Mouse (Mus musculus): ENCODE results near the gene Asb11. TPM values are rescaled to one million over a fixed set of nuclear protein-coding genes. Genes with fewer than 3 reads are reported as not detected.
A peak's percentile ranks its signal among the peaks of the same experiment; 100 is the strongest.

Gene Asb11
- polyA plus RNA-seq, 1 experiment from 2014 or later, result 79.9 TPM

DNA sequence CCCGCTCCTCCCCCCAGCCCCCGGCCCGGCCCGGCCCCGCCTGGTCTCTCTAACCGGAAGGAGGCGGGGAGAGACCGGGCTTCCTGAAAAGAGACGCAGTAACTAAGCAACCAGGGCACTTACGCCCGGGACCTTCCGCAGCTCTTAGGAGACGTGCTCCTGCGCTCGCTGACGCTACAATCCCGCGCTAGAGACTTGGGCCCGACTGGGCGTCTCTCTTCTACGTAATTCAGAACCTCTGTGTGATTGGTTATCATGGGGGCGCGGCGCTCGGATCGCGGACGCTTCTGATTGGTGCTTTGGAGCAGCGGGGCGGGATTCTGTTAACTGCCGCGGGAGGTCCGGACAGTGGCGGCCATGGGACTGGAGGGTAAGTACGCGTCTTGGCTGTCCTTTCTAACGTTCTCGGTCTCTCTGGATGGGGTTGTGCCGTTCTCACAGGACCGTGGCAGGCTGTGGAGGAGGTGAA, 17.3 kb upstream of the Asb11 start, which contains the start of gene Piga:
Piga (plus strand) TSS at position 317 of the 469 bp plus-strand sequence.
- no peaks in the 10 kb centered on the region for H3K27me3 ChIP-seq (ENCODE audit: control insufficient read depth, insufficient read depth, low read length)
- 12% methylated on average over 34 of the region's 40 CpGs for WGBS
- no peaks in the 10 kb centered on the region for H3K9me3 ChIP-seq (replicated peaks; ENCODE audit: control insufficient read depth, low read length)
- H3K4me2 ChIP-seq (ENCODE audit: low read depth, low read length), result peak within 1 kb of the TSS; percentile 61
- H3K4me3 ChIP-seq (ENCODE audit: low read length), result peak within 1 kb of the TSS; percentile 73
- ATAC-seq (replicated peaks; ENCODE audit: extremely low read depth, insufficient read depth, low FRiP score), result peak; percentile 98
- peak within 1 kb of the TSS; percentile 83 for H3K9ac ChIP-seq (ENCODE audit: low read length)
- peaks cover 4% of the 10 kb centered on the region; the same call in 1 of the 2 replicates for H3K36me3 ChIP-seq (ENCODE audit: control insufficient read depth, insufficient read depth)
- H3K4me1 ChIP-seq (ENCODE audit: control insufficient read depth, insufficient read depth, low read length), result peaks cover 7% of the 10 kb centered on the region
- peak within 1 kb of the TSS; percentile 82 for H3K27ac ChIP-seq (ENCODE audit: low read length)

DNA sequence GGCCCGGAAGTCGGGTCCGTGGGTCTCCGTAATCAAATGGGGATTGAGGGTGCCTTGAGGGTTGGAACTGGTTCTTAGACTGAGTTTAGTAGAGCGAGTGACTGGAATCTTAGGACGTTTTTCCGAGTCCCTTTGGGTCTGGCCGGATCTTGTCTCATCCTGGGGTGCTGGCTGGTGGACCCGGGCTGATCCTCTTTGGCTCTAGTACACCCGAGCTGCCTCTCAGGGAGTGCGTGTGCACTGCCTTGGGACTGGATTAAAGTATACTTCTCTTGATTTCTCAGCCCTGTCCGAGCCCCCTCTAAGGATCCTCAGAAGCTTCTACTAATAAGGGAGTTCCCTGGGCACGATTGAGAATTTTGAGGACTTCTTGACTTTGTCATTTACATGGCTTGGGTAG, 16.8 kb upstream of the Asb11 start:
- H3K4me3 ChIP-seq (ENCODE audit: low read length), result peak overlapping the region; percentile 73
- peak overlapping the region; percentile 83 for H3K9ac ChIP-seq (ENCODE audit: low read length)
- no peaks in the 10 kb centered on the region for H3K27me3 ChIP-seq (ENCODE audit: control insufficient read depth, insufficient read depth, low read length)
- H3K4me2 ChIP-seq (ENCODE audit: low read depth, low read length), result peak overlapping the region; percentile 61
- H3K27ac ChIP-seq (ENCODE audit: low read length), result peak overlapping the region; percentile 82
- ATAC-seq (replicated peaks; ENCODE audit: extremely low read depth, insufficient read depth, low FRiP score), result peak; percentile 10
- H3K36me3 ChIP-seq (ENCODE audit: control insufficient read depth, insufficient read depth), result peaks cover 4% of the 10 kb centered on the region; the same call in 1 of the 2 replicates
- H3K9me3 ChIP-seq (replicated peaks; ENCODE audit: control insufficient read depth, low read length), result no peaks in the 10 kb centered on the region
- WGBS, result 20% methylated on average over 13 of the region's 13 CpGs
- peaks cover 7% of the 10 kb centered on the region for H3K4me1 ChIP-seq (ENCODE audit: control insufficient read depth, insufficient read depth, low read length)

DNA sequence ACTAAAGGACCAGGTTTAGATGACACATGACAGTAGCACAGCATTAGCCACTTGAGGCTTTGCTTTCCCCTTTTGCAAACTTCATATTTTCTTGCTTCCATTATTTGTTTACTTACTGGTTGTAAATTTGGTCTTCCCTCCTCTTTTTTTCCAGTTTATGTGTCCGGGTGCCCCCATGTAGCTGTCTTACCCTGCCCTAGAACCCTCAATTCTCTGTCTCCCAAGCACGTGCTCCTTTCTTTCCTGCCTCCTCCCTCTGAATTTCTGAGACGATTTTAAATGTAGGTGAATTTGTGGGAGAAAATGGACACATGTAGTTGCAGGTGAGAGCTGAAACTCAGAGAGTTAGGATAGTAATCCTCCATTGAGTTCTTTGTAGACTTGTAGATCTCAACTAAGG, 16.3 kb upstream of the Asb11 start:
- Histone ChIP-seq H3K4me2 (ENCODE audit: low read depth, low read length) (peak overlapping the region; percentile 61), H3K36me3 (ENCODE audit: control insufficient read depth, insufficient read depth) (peaks cover 4% of the 10 kb centered on the region; the same call in 1 of the 2 replicates), H3K4me3 (ENCODE audit: low read length) (peak overlapping the region; percentile 73), H3K27ac (ENCODE audit: low read length) (no peak overlapping the region), H3K27me3 (ENCODE audit: control insufficient read depth, insufficient read depth, low read length) (no peaks in the 10 kb centered on the region), H3K9ac (ENCODE audit: low read length) (peak overlapping the region; percentile 83; the same call in 1 of the 2 replicates), H3K4me1 (ENCODE audit: control insufficient read depth, insufficient read depth, low read length) (peaks cover 7% of the 10 kb centered on the region), H3K9me3 (replicated peaks; ENCODE audit: control insufficient read depth, low read length) (no peaks in the 10 kb centered on the region)
- WGBS, result 23% methylated on average over 3 of the region's 3 CpGs
- ATAC-seq (replicated peaks; ENCODE audit: extremely low read depth, insufficient read depth, low FRiP score), result no peak

DNA sequence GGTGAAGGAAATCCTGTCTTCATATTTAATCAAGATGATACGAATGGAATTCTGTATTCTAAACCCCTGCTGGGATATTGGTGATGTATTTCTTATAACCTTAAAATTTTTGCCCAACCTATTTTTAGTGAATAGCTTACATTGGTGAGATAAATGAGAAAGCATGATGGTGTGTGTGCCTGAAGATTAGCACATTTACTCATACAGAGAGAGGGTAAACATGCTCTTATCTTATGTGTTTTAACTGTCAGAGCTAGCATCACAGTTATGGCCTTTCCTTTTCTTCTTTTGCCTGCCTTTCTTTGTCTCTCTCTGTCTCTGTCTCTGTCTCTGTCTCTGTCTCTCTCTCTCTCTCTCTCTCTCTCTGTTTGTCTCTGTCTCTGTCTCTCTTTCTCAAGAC, 12.0 kb upstream of the Asb11 start:
- no peaks in the 10 kb centered on the region for H3K9me3 ChIP-seq (replicated peaks; ENCODE audit: control insufficient read depth, low read length)
- peaks cover 7% of the 10 kb centered on the region for H3K4me1 ChIP-seq (ENCODE audit: control insufficient read depth, insufficient read depth, low read length)
- H3K27ac ChIP-seq (ENCODE audit: low read length), result no peak overlapping the region
- WGBS, result 70% methylated on average over 1 of the region's 1 CpGs
- H3K4me3 ChIP-seq (ENCODE audit: low read length), result no peak overlapping the region
- peaks cover 7% of the 10 kb centered on the region; the same call in 1 of the 2 replicates for H3K36me3 ChIP-seq (ENCODE audit: control insufficient read depth, insufficient read depth)
- H3K4me2 ChIP-seq (ENCODE audit: low read depth, low read length), result no peak overlapping the region
- no peak overlapping the region for H3K9ac ChIP-seq (ENCODE audit: low read length)
- no peak for ATAC-seq (replicated peaks; ENCODE audit: extremely low read depth, insufficient read depth, low FRiP score)
- H3K27me3 ChIP-seq (ENCODE audit: control insufficient read depth, insufficient read depth, low read length), result no peaks in the 10 kb centered on the region

DNA sequence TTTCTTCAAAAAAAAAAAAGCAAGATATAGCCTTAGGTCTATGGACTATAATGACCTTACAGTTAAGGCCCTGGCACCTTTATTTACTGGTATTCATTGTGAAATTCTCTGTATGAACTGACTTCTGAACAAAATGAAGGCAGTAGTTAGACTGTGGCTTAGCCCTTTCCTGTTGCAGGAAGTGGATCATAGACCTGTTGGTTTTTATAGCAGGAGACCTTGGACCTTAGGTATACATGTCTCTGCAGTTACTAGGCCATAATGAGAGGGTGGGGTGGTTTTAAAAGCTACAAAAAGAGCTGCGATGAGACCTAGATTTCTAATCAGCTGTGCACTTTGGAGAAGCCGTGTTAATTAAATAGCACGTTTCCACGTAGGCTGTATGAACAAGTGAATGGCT, 9.5 kb upstream of the Asb11 start:
- no peak for ATAC-seq (replicated peaks; ENCODE audit: extremely low read depth, insufficient read depth, low FRiP score)
- no peaks in the 10 kb centered on the region for H3K27me3 ChIP-seq (ENCODE audit: control insufficient read depth, insufficient read depth, low read length)
- H3K9me3 ChIP-seq (replicated peaks; ENCODE audit: control insufficient read depth, low read length), result no peaks in the 10 kb centered on the region
- 89% methylated on average over 4 of the region's 4 CpGs for WGBS
- peaks cover 12% of the 10 kb centered on the region; the same call in 1 of the 2 replicates for H3K36me3 ChIP-seq (ENCODE audit: control insufficient read depth, insufficient read depth)
- H3K27ac ChIP-seq (ENCODE audit: low read length), result no peak overlapping the region
- H3K9ac ChIP-seq (ENCODE audit: low read length), result no peak overlapping the region
- H3K4me2 ChIP-seq (ENCODE audit: low read depth, low read length), result no peak overlapping the region
- no peaks in the 10 kb centered on the region for H3K4me1 ChIP-seq (ENCODE audit: control insufficient read depth, insufficient read depth, low read length)
- no peak overlapping the region for H3K4me3 ChIP-seq (ENCODE audit: low read length)

DNA sequence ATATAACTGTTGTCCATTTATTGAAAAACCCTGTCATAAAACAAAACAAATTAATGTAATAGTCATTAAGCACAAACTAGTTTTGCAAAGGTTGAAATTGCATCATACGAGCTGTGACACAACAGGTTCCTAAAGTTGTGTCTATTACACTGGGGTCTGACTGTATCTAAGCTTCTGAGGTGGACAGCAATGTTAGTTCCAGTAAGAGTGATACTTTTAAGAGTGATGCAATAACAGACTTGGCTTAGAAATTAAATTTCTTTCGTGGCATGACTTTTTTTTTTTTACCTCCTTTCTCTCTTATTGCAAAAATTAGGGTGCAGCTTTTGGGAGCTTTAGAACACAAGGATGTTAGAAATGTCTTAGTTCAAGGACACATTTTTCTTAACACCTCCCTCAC, 8.6 kb upstream of the Asb11 start:
- Histone ChIP-seq H3K27me3 (ENCODE audit: control insufficient read depth, insufficient read depth, low read length) (no peaks in the 10 kb centered on the region), H3K27ac (ENCODE audit: low read length) (no peak overlapping the region), H3K36me3 (ENCODE audit: control insufficient read depth, insufficient read depth) (peaks cover 10% of the 10 kb centered on the region; the same call in 1 of the 2 replicates), H3K4me3 (ENCODE audit: low read length) (no peak overlapping the region), H3K9me3 (replicated peaks; ENCODE audit: control insufficient read depth, low read length) (no peaks in the 10 kb centered on the region), H3K4me1 (ENCODE audit: control insufficient read depth, insufficient read depth, low read length) (no peaks in the 10 kb centered on the region), H3K4me2 (ENCODE audit: low read depth, low read length) (no peak overlapping the region), H3K9ac (ENCODE audit: low read length) (no peak overlapping the region)
- 79% methylated on average over 2 of the region's 2 CpGs for WGBS
- ATAC-seq (replicated peaks; ENCODE audit: extremely low read depth, insufficient read depth, low FRiP score), result no peak

DNA sequence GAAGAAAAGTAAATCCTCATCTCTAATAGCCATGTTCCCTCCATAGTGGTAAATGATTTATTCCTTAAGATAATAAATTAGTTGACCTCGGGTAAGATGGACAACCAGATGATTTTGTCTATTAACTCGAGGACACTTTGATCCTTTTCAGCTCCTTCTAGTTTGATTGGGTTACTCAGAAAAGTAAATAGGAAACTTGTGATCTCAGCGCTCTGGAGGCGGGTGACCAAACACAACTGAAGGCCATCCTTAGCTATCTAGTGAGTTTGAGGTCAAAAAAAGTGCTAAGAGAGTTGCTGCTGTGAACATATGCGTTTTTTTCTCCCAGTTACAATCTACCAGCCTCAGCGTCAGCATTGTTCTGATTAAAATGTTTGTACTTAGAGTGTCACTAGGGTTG, 6.2 kb upstream of the Asb11 start:
- Histone ChIP-seq H3K9ac (ENCODE audit: low read length) (no peak overlapping the region), H3K9me3 (replicated peaks; ENCODE audit: control insufficient read depth, low read length) (no peaks in the 10 kb centered on the region), H3K4me1 (ENCODE audit: control insufficient read depth, insufficient read depth, low read length) (no peaks in the 10 kb centered on the region), H3K4me3 (ENCODE audit: low read length) (no peak overlapping the region), H3K36me3 (ENCODE audit: control insufficient read depth, insufficient read depth) (peaks cover 12% of the 10 kb centered on the region; the same call in 1 of the 2 replicates), H3K4me2 (ENCODE audit: low read depth, low read length) (no peak overlapping the region), H3K27ac (ENCODE audit: low read length) (no peak overlapping the region), H3K27me3 (ENCODE audit: control insufficient read depth, insufficient read depth, low read length) (no peaks in the 10 kb centered on the region)
- ATAC-seq (replicated peaks; ENCODE audit: extremely low read depth, insufficient read depth, low FRiP score), result no peak
- WGBS, result 79% methylated on average over 6 of the region's 6 CpGs

DNA sequence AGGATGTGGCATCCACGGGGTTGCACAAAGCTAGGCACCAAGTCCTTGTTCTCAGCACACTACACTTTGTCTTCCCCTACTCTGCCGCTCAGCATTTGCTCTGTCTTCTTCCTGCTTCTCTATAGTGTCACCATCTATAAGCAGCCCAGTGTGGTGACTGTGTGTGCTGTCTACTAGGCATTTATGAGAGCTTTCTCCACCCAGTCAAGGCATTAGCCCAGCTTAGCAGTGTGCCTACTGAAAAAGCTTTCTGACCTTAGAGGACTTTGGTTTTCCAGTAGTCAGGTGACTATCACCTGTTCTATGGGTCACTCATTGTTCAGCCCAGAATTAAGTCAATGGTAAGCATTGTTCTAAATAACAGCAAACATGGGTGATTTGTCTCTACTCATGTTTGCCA, 5.7 kb upstream of the Asb11 start:
- 76% methylated on average over 2 of the region's 2 CpGs for WGBS
- Histone ChIP-seq H3K27ac (ENCODE audit: low read length) (no peak overlapping the region), H3K4me1 (ENCODE audit: control insufficient read depth, insufficient read depth, low read length) (no peaks in the 10 kb centered on the region), H3K27me3 (ENCODE audit: control insufficient read depth, insufficient read depth, low read length) (no peaks in the 10 kb centered on the region), H3K9ac (ENCODE audit: low read length) (no peak overlapping the region), H3K4me2 (ENCODE audit: low read depth, low read length) (no peak overlapping the region), H3K4me3 (ENCODE audit: low read length) (no peak overlapping the region), H3K9me3 (replicated peaks; ENCODE audit: control insufficient read depth, low read length) (no peaks in the 10 kb centered on the region), H3K36me3 (ENCODE audit: control insufficient read depth, insufficient read depth) (peaks cover 12% of the 10 kb centered on the region; the same call in 1 of the 2 replicates)
- no peak for ATAC-seq (replicated peaks; ENCODE audit: extremely low read depth, insufficient read depth, low FRiP score)

DNA sequence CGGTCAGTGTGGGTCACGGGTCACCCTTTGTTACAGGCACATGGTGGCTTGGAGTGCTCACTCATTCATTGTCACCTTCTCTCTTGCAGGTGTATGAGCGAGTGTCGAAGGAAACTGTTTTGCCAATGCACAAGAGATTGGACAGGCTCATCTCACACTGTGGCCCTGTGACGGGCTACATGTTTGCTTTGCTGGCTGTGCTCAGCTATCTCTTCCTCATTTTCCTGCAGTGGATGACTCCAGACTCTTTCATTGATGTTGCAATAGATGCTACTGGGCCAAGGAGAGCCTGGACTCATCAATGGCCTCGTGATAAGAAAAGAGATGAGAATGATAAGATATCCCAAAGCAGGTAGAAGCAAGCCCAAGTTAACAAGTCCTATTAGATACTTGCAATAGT, 5.3 kb upstream of the Asb11 start:
- Histone ChIP-seq H3K9ac (ENCODE audit: low read length) (no peak overlapping the region), H3K36me3 (ENCODE audit: control insufficient read depth, insufficient read depth) (peaks cover 12% of the 10 kb centered on the region; the same call in 1 of the 2 replicates), H3K27ac (ENCODE audit: low read length) (no peak overlapping the region), H3K9me3 (replicated peaks; ENCODE audit: control insufficient read depth, low read length) (no peaks in the 10 kb centered on the region), H3K27me3 (ENCODE audit: control insufficient read depth, insufficient read depth, low read length) (no peaks in the 10 kb centered on the region), H3K4me1 (ENCODE audit: control insufficient read depth, insufficient read depth, low read length) (no peaks in the 10 kb centered on the region), H3K4me3 (ENCODE audit: low read length) (no peak overlapping the region), H3K4me2 (ENCODE audit: low read depth, low read length) (no peak overlapping the region)
- 84% methylated on average over 6 of the region's 6 CpGs for WGBS
- ATAC-seq (replicated peaks; ENCODE audit: extremely low read depth, insufficient read depth, low FRiP score), result no peak
